Mouse (Mus musculus): Measurements from ENCODE around the gene Olfr128. TPM values are rescaled to one million over a fixed set of nuclear protein-coding genes. Genes with fewer than 3 reads are reported as not detected.
"Not testable (repeated sequence)": the region's sequence is repeated elsewhere in the genome, so short reads cannot be mapped to it uniquely, and the experiment has no call there.

Gene Olfr128
- not detected for total RNA-seq (2021)
- long read RNA-seq, experiment 1: 0 reads
- long read RNA-seq, experiment 2: 0 reads

DNA sequence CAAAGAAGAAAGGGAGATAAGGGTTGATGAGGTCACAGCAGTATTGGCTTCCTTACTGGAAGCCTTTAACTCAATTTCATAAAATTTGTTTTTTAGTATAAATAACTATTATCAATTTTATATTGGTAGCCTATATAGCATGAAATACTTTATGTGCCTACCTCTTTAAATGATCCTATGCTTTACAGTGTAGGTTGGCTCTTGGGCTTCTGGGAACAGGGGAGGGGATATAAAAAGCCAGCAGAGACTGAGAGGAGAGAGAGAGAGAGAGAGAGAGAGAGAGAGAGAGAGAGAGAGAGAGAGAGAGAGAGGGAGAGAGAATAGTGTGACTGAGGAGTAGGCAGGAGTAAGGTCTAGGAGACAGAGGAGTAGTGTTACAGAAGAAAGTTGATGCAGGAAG is at the start of gene Olfr128:
Gene Olfr128, plus strand, starts transcription at position 301 of the 400 bp plus-strand sequence.
- no peak for DNase-seq (ENCODE audit: low spot score in 2 of 2)

DNA sequence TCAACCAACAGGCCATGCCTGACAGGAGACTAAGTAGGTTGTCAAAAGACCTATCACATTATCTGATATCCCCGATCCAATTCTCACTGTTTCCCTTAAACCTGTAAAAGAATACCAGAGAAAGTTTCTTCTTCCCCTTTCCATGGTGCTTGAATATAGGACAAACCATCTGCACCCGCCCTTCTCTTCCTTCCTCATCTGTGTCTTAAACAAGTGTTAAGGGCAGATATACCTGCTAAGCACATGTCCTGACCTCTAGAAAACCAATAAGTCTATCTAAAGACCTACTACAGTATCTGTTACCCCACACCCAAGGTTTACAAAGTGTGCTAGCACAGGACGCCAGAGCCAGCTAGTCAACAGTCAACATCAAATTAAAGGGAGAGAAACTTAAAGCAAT is 46.5 kb upstream of the Olfr128 start:
- no peak for DNase-seq (ENCODE audit: low spot score in 2 of 2)

GRCm38 (mm10) chr17:37900137-37900536 is 20.2 kb upstream of the Olfr128 start, which contains the start of gene Olfr127:
Gene Olfr127 (plus strand): TSS chr17:37900437.
- DNase-seq (ENCODE audit: low spot score in 2 of 2): no peak

- DNase-seq (ENCODE audit: low spot score in 2 of 2): not testable (repeated sequence)
Observed at GRCm38 (mm10) chr17:37906821-37907220, 13.5 kb upstream of the Olfr128 start.

- DNase-seq (ENCODE audit: low spot score in 2 of 2): no peak
Observed at GRCm38 (mm10) chr17:37952979-37953378, 32.6 kb downstream of the Olfr128 start, which contains the start of gene Olfr761. Gene Olfr761 (minus strand): TSS chr17:37953079.

DNA sequence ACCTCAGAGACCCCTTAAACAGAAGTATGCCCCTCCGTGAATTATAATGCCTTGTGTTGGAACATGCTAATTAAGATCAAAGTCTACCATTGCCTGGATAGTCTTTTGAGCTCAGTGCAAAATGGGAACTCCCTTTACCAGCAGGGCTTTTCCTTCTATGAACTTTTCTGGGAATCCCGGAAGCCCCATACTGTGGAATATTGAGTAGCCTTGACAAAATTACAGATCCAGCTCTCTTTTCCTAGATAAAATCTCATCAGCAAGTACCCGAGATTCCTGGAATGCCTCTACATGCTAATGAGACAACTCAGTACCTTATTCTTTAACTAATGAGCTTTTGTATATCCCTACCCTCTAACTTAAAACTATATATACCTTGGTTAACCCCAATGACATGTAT is 53.2 kb downstream of the Olfr128 start:
- DNase-seq (ENCODE audit: low spot score in 2 of 2): no peak

Other genes with a start within 250 kb of the Olfr128 start
- gene Olfr119, start 224.0 kb upstream of the Olfr128 start, total RNA-seq (2021): not detected
- not detected for gene Olfr120, start 198.7 kb upstream of the Olfr128 start, total RNA-seq (2021)
- gene Olfr121, start 171.7 kb upstream of the Olfr128 start, total RNA-seq (2021): not detected
- not detected for gene Olfr122, start 151.9 kb upstream of the Olfr128 start, total RNA-seq (2021)
- gene Olfr123, start 127.0 kb upstream of the Olfr128 start, total RNA-seq (2021): not detected
- gene Olfr124, start 120.7 kb upstream of the Olfr128 start, total RNA-seq (2021): not detected
- not detected for gene Olfr125, start 87.6 kb upstream of the Olfr128 start, total RNA-seq (2021)
- not detected for gene Olfr126, start 73.1 kb upstream of the Olfr128 start, total RNA-seq (2021)
- gene Olfr127, start 20.1 kb upstream of the Olfr128 start, total RNA-seq (2021): not detected
- gene Olfr761, start 32.5 kb downstream of the Olfr128 start, total RNA-seq (2021): not detected
- not detected for gene Olfr129, start 139.5 kb downstream of the Olfr128 start, total RNA-seq (2021)
- gene Olfr130, start 143.4 kb downstream of the Olfr128 start, total RNA-seq (2021): not detected
- gene Olfr131, start 168.1 kb downstream of the Olfr128 start, total RNA-seq (2021): not detected
- not detected for gene Olfr132, start 214.0 kb downstream of the Olfr128 start, total RNA-seq (2021)
- not detected for gene Olfr133, start 224.7 kb downstream of the Olfr128 start, total RNA-seq (2021)

Measured in adrenal gland, postnatal 4 days (tissue).